Mouse (Mus musculus) activated CD4-positive, CD25-positive, alpha-beta regulatory T cell, adult 9 weeks (primary cell): ENCODE data around the gene Hsph1. TPM values are rescaled to one million over a fixed set of nuclear protein-coding genes. Genes with fewer than 3 reads are reported as not detected.

Experiments used
- polyA plus RNA-seq: library from polyadenylated mRNA; unstranded; fragments of 100-300 nt; shearing (Covaris generic); gene quantifications from one replicate; pipeline ENCODE4 v1.2.1, GENCODE M21; 2017

Gene Hsph1
- polyA plus RNA-seq = 138 TPM

GRCm38 (mm10) chr5:149636075-149636920, at the start of gene Hsph1:
Gene Hsph1, minus strand, starts transcription at chr5:149636376.

GRCm38 (mm10) chr5:149678100-149678989, 42.2 kb upstream of the Hsph1 start, which contains the start of gene B3glct:
Gene B3glct, plus strand, starts transcription at chr5:149678230.

Other genes with a start within 250 kb of the Hsph1 start
- gene Medag, start 224.6 kb downstream of the Hsph1 start, polyA plus RNA-seq = 2.9 TPM
- gene Tex26, start 196.7 kb downstream of the Hsph1 start, polyA plus RNA-seq = not detected
- gene Wdr95, start 107.7 kb downstream of the Hsph1 start, polyA plus RNA-seq = 0.18 TPM
- gene B3glct, start 41.9 kb upstream of the Hsph1 start, polyA plus RNA-seq = 2.7 TPM